Comparison of ENCODE assay signal across 17 mouse cellular contexts in the genomic region with DNA sequence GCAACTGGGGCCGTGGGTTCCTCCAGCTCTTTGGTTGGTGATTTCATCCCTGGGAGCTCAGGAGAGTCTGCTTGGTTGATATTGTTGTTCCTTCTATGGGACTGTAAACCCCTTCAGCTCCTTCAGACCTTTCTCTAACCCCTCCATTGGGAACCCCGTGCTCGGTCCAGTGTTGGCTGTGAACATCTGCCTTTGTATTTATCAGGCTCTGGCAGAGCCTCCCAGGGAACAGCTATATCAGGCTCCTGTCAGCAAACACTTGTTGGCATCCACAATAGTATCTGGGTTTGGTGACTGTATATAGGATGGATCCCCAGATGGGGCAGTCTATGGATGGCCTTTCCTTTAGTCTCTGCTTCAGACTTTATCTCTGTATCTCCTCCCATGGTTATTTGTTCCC.
"Had no signal": no experiment of that assay in that cellular context is flagged by ENCODE, and none has a peak within 500 bp of the region (broad histone marks: within the 10 kb centered on the region; RNA-seq: fewer than 3 reads in every experiment).

No protein-coding gene starts in this region.

- H3K4me3 ChIP-seq: lung, embryonic 15.5 days; megakaryocyte, embryonic 14.5 days; midbrain, embryonic 13.5 days; midbrain, embryonic 15.5 days; neural tube, embryonic 12.5 days; stomach, embryonic 15.5 days had no signal

- H3K27ac ChIP-seq: lung, embryonic 15.5 days; macrophage; midbrain, embryonic 13.5 days; midbrain, embryonic 15.5 days; neural tube, embryonic 12.5 days; stomach, embryonic 15.5 days; stomach, postnatal 0 days had no signal

- DNase-seq: lung, adult 2 months; lung, postnatal 14 days; lung, postnatal 36 days; right cerebral cortex, postnatal 14 days; thymus, adult 2 months; thymus, postnatal 25 days; thymus, postnatal 4 days had no signal

- H3K9ac ChIP-seq: lung, embryonic 15.5 days; midbrain, embryonic 13.5 days; midbrain, embryonic 15.5 days; neural tube, embryonic 12.5 days; stomach, embryonic 15.5 days had no signal

- H3K4me1 ChIP-seq: lung, embryonic 15.5 days; midbrain, embryonic 13.5 days; midbrain, embryonic 15.5 days; neural tube, embryonic 12.5 days; stomach, embryonic 15.5 days had no signal

- ATAC-seq: lung, postnatal 0 days; midbrain, embryonic 13.5 days; midbrain, embryonic 15.5 days had no signal

- H3K9me3 ChIP-seq: lung, embryonic 15.5 days; megakaryocyte, embryonic 14.5 days; midbrain, embryonic 13.5 days; midbrain, embryonic 15.5 days; neural tube, embryonic 12.5 days; stomach, embryonic 15.5 days had no signal

- H3K27me3 ChIP-seq: lung, embryonic 15.5 days; megakaryocyte, embryonic 14.5 days; midbrain, embryonic 13.5 days; midbrain, embryonic 15.5 days; neural tube, embryonic 12.5 days; stomach, embryonic 15.5 days had no signal

- H3K4me2 ChIP-seq: lung, embryonic 15.5 days; midbrain, embryonic 11.5 days; midbrain, embryonic 13.5 days; midbrain, embryonic 15.5 days; neural tube, embryonic 12.5 days; stomach, embryonic 15.5 days had no signal
